Mouse (Mus musculus): ENCODE data around the gene Hebp2.
"Not testable (repeated sequence)": the region's sequence is repeated elsewhere in the genome, so short reads cannot be mapped to it uniquely, and the experiment has no call there.

The Hebp2 gene

DNA sequence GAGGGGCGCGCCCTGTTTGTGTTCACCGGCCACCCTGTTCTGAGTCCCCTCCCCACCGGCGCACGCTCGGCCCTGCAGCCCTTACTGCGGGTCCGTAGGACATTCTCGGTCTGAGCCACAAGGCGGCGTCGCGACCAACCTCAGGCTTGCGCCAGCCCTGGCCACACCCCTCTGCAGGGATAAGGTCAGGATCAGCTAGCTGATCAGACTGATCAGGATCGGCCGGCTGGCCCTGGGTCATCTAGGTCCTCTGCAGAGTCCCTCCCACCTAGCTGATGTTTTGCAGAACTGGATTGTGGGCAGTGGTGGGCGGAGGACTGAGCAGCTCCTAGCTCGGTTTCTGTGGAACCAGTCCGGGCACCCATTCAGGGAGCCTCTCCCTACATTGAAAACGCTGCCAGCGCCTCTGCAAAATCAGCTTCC, at the start of gene Hebp2:
Gene Hebp2, minus strand, starts transcription at position 264 of the 423 bp plus-strand sequence.
- DNase-seq: peak; percentile 79 to 81

DNA sequence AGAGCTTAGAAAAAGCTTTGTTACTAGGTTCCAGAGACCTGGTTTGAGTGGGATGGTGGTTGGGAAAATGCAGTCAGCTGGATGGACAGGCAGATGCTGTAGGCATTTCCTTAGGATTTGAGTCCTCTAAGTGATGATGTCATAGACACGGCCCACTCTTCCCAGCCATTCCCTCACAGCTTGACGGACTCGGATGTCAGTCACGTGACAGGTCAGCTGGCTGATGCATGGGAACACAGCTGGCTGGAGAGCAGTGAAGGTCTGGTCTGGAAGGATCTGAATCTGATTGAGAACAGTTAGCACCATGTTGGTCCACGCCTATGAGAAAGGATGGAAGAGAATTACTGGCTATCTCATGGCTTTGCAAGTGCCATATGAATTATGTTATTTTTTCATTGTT, 43.6 kb upstream of the Hebp2 start:
- no peak for DNase-seq

DNA sequence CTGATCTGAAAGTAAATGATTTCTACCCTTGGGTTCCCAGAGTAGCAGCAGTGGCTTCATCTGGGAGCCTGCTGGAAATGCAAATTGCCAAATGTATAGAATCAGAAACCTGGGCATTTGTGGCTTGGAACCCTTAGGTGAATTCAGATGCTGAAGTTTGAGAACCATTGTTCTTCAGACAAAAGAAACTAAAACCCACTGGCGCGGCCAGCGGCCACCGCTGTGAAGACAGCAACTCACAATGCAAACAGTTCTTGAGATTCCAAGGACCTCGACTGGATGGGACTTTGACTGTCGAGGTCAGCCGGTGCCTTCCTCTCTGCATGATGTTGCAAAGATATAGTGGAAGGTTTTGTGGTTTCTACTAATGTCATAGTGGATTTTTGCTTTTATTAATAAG, 38.3 kb upstream of the Hebp2 start:
- DNase-seq: no peak

DNA sequence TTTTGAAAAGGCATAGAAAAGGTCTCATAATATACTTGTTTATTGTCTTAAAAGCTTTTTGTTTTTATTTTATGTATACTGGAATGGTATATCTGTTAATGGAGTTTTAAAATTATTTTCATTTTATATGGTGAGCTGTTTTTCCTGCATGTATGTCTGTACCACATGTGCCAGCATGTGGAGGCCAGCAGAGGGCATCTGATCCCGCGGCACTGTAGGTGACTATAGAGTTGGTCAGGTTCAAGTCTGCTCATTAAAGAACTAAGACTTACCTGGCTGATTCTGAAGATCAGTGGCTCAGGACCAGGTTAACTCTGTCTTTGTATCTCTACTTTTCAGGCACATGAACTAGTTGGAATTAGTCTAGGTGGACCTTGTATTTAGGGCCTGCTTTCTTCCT, 26.7 kb upstream of the Hebp2 start:
- no peak for DNase-seq

DNA sequence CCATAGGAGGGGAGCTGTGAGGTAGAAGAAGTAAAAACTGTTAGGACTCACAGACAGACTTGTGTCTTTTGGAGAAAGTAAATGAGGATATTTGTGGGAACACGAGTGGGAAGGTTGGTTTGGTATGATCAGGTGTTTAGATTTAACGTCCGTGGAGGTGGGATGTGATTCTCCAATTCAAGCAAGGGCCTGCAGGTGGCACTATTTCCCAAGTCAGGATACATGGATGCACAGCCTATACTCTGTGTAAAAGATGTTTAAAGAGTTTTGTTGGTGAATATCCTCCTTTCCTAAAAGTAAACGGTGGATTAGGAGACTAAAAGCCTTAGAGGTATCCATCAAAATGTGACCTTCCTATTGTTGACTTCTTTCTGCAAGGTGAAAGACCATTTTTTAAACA, 17.1 kb upstream of the Hebp2 start:
- DNase-seq: peak; percentile 70 to 76

DNA sequence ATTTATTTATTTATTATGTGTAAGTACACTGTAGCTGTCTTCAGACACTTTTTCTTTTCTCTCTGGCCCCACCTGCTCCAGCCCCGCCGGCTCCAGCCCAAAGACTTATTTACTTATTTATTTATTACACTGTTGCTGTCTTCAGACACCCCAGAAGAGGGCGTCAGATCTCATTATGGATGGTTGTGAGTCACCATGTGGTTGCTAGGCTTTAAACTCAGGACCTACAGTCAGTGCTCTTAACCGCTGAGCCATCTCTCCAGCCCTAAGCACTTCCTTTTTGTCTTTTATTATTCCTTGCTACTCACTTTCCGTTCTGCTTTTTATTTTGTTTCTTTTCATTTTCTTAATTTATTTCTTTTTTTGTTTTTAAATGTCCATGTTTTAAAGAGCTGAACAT, 15.6 kb upstream of the Hebp2 start:
- no peak for DNase-seq

DNA sequence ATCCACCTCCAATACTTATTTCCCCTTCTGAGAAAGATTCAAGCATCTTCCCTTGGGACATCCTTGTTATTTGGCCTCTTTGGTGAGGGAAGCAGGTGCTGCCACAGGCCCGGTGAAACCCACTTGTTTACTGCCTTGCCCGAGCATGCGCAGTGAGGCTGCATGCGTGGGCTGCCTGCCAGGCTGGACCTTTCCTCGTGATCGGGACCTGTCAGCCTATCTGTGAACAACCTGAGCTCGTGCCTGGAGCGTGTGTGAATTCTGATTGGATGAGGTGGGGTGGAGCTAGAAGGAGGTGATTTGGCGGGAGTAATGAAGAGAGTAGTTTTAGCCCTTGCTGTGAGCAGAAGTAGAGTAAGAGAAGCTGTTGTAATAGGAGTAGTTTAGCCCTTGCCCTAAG, 13.2 kb upstream of the Hebp2 start:
- DNase-seq: not testable (repeated sequence)

DNA sequence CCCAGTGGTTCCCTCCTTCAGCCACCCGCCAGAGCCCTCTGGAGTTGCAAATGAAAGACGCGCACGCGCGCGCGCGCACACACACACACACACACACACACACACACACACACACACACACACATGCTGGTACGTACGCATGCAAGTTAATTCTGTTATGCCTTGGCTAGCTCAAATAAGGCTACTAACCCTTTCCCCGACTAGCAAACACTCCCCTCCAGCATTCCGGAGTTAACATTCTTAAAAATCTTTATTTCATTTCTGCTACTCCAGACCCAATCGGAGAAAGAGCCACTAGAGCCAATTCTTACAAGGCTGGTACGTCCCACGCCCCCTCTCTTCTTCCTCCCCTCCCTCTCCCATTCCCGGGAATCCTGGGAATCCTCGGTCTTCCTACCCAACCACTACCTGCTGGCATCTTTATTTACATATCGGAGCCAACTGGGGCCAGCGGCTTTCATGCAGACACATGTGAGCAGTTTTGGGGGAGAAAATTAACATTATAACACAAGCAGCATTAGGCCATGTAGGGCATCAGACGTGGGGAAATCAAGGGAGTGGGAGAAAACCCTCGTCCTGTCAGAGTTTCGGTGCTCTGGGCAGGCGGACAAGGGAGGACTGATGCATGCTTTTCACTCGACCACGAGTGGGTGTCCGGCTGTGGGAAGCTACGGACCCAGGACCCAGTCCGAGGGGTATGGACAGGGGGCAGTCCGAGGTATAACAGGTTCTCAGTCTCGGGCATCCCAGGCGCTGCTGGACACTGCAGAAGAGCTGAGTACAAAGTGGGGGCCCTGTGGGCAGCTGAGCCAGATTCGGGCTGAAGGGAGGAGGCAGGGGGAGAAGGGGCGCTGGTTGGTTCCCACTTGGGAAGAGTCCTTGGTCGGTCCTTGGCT, 3.7 kb upstream of the Hebp2 start:
- DNase-seq: no peak

DNA sequence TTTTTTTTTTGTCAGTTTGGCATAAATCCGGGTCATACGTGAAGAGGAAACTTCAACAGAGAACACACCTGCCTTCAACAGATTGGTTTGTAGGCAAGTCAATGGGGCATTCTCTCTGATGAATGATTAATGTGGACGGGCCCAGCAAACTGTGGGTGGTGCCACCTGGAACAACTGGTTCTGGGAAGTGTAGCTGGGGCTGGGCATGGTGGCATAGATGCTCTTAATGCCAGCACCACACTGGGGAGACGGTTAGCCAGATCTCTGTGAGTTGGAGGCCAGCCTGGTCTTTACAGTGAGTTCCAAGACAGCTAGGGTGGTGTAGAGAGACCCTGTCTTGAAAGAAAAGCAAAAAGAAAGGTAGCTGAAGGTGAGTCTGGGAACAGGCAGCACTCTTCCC, 1.5 kb upstream of the Hebp2 start:
- no peak for DNase-seq

DNA sequence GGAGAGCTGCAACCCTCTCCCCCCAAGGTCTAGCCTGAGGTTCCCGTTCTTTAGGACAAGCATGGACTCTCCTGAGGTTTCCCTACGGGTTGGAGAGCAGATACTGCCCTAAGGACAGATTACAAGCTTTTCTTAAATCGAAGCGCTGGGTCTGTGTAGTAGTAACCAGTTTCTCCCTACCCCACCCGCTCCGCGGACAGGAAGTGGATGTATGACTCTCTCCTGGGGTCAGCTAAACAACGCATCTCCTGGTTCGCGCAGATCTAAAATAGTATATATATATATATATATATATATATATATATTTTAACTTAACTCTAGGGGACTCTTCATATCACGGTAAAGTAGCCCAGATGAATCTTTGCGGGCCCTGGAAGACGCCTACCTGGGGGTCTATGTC, 567 bp downstream of the Hebp2 start:
- no peak for DNase-seq

DNA sequence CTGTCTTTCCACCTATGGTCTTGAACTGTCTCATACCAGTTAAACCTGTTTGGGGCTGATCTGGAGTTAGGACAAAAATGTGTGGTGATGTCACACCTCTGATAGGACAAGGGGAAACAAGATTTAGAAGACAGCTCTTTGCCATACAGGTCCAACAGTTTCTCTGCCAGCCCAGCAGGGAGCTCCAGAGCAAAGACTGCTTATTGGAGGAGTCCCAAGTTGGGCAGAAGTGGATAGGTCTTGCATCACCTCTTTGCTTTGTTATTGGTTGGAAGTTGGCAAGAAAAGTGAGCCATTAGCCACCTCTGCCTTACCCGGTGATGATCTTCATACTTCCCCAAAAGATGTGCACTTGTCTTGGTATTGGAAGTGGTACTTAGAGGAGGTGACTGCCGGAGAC, 9.0 kb downstream of the Hebp2 start:
- DNase-seq: no peak

DNA sequence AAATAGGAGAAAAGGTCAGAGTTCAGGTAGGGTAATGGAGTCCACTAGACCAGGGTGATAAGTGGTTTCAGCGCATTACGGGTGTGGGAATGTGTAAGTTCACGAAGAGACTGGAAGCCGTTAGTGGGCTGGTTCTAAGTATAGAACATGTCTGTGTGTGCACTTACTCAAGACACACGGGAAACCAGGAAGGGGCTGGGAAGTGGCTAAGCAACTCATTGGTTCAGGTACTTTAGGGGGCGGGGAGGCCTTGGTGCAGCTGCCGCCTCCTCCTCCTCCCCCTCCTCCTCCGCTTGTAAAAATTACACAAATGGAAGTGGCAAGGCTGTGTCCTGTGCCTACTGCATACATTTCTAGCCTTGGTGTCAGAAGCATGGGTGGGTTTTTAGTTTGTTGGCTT, 13.6 kb downstream of the Hebp2 start:
- DNase-seq: no peak

DNA sequence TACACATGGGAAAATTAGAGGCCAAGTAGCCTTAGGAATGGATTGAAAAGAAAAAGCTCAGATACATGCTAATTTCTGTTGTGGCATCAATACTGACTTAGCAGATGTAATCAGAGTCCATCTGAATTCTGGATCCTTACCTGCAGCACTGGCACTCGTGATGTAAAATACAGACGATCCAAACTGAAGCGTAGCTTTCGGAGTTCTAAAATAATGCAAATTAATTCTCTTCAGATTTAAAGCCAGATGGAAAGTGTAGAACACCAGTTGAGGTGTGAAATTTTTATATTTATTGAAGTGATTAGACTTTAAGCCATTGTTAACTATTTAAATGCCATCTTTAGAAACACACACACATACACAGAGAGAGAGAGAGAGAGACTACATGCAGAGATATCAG, 15.7 kb downstream of the Hebp2 start:
- no peak for DNase-seq

DNA sequence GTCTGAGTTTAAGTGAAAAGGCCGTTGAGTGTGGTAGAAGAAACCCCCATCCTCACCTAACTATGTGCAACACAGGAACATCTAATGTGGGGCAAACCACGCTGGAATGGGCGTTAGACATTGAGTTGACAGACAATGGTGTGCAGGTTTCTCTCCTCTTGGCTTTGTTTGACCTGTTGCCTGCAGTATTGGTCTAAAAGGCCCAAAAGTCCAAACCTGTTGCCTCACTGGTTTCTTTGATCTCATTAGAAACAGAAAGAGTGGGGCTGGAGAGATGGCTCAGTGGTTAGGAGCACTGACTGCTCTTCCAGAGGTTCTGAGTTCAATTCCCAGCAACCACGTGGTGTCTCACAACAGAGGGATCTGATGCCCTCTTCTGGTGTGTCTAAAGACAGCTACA, 16.7 kb downstream of the Hebp2 start:
- DNase-seq: peak in 1 of 2 experiments; percentile 12

DNA sequence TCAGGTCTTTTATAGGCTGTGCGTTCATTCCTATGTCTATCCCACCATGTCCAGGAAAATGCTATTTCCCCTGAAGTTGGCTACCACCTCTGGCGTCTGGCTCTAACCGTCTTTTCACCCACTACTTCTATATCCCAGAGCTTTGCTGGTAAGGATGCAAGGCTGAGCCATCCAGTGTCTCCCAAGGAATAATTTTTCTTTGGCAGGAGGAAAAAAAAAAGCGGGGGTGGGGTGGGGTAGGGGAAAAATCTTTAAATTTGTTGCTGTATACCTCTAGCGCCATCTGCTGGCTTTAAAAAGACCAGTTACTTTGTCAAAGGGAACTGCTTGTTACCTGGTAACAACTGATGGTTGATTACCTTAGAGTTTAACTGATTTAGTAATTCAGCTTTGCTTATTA, 17.4 kb downstream of the Hebp2 start:
- DNase-seq: peak; percentile 61 to 65

DNA sequence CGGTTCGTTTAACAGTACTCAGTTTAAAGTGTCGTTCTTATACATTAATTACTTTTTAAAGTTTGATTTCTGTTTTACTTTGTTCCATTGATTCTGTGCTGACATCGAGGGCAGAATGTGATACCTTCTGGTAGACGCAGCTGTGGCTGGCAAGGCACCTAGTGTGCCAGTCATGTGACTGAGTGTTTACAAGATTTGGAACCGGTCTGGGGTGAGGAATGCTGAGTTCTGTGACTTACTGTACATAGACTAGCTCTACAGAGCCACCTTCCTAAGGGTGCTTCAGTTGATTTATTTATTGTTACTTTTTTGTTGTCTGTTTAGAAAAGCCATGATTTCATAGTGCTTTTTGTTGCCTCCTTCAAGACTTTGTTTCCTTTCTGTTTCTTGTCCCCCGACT, 18.1 kb downstream of the Hebp2 start:
- peak; percentile 58 for DNase-seq

DNA sequence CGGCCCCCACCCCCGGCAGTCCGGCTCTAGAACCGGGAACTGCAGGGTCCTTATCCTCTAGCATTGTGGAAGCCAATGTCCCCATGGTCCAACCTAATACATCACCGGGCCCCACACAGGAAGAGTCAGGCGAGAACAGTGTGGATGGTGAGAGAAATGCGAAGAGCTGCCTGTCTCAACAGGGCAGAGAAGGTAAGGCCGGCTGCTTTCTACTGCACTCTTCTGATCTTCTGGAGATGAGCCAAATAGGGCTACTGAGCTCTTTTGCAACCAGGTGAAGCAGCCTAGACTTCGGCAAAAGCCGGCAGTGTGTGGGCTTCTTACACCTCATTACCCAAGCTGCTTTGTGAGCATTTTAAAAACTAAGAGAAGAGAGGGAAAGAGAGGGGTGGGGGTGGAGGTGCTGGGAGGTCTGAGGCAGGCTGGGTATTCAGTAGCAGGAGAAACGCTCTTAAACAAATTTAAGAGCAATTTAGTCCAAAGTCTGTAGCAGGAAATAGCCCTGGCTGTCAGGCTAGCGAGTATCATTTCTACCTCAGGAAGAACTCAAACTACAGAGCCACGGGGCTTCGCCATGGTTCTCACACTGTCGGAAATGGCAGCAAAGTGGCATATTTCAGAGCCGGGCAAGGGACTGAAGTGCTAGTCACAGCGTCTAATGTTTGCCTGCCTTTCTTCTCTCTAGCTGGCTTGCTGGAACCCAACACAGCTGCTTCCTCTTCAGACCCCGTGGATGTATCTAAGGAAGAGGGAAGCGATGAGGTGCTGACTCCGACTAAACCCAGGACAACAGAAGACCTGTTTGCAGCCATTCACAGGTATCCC, 18.8 kb downstream of the Hebp2 start:
- DNase-seq: peak; percentile 16 to 49

DNA sequence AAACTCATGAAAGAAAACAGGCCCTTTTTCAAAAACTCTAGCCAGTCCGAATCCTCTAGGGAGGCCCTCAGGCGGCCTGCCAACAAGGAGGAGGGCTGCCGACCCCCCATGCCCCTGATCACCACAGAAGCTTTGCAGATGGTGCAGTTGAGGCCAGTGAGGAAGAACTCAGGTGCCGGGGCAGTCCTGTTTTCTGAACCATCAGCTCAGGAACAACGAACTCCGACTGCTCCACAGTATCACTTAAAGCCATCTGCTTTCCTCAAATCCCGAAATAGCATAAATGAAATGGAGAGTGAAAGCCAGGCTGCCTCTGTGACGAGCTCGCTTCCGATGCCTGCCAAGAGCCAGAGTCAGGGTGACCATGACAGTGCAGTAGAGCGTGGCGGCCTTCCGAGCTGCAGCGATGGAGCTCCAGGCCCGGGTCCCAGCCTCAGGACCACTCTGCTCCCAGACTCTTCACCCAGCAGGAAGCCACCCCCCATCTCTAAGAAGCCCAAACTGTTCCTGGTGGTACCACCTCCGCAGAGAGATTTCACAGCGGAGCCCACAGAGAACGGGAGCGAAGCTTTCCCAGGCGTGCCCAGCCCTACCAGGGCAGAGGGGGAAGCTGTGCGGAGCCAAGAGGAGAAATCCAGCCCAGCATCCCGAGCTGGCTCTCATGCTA, 19.6 kb downstream of the Hebp2 start:
- DNase-seq: peak; percentile 77 to 82

DNA sequence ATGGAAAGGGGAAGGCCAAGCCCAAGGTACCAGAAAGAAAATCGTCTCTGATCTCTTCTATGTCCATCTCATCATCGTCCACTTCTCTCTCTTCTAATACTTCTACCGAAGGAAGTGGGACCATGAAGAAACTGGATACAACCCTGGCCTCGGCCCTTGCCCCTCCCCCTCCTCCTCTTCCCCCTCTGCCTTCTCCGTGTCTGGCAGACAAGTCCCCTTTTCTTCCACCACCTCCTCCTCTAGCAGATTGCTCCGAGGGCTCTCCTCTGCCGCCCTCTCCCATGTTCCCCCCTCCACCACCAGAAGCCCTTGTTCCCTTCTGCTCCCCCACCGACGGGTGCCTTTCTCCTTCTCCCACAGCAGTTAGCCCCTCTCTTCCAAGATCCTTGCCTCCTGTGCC, 20.1 kb downstream of the Hebp2 start:
- DNase-seq: no peak

DNA sequence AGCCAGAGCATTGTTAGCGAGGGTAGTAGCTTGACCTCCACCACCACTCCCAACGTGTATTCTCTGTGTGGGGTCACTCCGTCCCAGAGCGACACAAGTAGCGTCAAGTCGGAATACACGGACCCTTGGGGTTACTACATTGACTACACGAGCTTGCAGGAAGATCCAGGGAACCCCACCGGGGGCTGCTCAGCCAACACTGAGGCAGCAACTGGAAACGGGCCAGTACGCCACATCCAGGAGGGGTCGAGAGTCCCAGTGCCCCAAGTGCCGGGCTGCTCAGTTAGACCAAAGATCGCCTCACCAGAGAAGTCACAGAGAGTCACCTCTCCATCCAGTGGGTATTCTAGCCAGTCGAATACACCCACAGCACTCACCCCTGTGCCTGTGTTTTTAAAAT, 20.6 kb downstream of the Hebp2 start:
- peak; percentile 15 to 43 for DNase-seq

DNA sequence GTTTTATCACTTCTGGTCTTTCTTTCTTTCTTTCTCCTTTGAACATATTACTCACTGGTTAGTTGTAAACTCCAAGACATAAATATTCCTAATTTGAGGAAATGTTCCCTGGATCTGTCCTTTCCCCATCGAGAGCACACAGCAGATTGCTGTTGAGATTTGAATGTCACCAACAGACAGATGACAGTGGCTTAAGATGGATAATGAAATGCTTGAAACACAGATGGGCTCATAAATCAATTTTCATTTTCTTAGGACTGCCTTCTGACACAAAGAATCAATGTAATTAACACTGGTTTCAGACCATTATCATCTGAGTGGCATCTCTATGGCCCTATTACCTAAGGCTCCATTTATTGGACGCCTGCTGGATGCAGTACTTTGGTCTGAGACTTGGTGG, 23.3 kb downstream of the Hebp2 start:
- DNase-seq: no peak

DNA sequence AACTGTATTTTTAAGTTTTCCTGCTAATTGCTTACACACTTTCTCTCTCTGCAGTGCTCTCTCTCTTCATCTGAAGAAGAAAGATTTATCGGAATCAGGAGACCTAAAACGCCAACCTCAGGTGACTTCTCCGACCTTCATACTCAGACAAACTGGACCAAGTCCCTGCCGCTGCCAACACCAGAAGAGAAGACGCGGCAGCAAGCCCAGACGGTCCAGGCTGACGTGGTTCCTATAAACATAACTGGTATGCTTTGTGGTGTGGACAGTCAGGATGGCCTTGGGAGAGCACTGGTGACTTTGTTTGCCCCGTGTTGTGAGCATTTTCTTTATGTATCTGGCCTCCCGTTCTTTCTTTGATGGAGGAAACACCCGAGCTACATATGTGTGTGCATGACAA, 34.4 kb downstream of the Hebp2 start:
- DNase-seq: no peak

DNA sequence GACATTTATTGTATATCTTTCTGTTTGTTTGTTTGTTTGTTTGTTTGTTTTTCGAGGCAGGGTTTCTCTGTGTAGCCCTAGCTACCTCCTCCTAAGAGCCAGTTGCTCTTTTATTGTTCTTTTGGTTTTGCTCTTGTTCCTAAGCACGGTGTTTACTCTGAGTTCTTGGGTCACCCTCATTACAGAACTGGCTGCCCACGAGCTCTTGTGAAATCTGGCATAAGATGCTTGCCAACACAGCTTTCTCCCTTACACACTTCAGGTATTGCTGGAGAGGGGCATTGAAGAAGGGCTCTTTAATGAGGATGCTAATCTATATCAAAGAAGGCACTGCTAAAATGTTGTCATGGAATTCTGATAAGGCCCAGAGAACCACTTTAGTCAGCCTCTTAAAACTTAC, 35.2 kb downstream of the Hebp2 start:
- no peak for DNase-seq

DNA sequence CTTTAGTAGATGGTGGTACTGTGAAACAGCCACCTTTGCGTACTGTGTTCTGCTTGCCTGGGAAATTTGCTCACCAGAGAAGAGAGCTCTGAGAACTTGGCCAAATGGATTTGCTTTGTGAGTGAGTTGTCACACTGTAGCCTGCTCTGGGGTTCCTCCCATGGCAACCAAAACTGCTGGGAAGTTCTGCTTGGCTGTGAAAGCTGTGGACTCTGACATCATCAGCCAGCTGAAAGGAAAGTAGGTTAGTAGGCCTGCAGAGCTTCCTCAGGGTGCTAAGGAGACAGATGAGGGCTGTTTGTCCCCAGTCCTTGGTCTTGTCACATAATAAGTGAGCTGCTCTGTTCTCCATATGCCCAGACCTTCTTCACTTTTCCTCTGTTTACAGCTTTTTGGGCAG, 37.3 kb downstream of the Hebp2 start:
- peak in 1 of 2 experiments; percentile 13 for DNase-seq
